Mouse (Mus musculus): ENCODE measurements around the gene Mindy4. TPM values are rescaled to one million over a fixed set of nuclear protein-coding genes. Genes with fewer than 3 reads are reported as not detected.

Mindy4 gene
- polyA plus RNA-seq, 1 experiment from 2014 or later = 24.8 TPM

DNA sequence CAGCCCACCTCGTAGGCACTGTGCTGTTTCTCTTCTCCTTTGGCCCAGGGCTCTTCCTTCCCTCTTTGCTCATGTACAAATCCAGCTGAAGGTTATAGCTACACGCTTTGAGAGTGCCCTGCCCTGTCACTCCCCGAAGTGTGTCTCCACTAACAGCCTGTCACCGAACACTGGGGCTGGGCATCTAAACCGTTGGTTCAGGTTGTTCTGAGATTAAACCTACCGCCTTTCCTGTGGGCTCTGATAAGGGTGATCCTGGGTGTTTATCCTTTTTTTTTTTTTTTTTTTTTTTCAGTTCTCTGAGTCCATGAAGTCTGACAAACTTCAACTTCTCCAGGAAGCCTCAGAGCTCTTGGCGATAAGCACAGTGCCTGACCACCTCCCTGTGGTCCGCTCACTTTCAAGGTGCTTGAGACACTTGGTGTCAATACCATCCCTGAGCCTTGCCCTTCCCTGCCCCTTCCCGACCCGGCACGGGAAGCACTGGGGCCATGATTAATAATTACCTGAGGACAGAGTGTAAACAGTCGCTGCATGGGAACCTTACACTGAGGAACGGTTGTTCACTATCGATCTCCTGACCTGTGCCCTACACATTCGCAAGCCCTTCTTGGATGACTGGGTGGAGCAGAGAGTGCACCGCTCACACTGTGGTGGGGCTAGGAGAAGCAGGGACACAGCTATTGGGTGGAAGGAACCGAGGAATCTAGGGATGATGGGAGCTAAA lies 120.9 kb downstream of the Mindy4 start:
- H3K27me3 ChIP-seq (ENCODE audit: poor library complexity, severe bottlenecking) = no peaks in the 10 kb centered on the region
- no peak for DNase-seq (ENCODE audit: extremely low spot score, low spot score)
- no peak overlapping the region for H3K27ac ChIP-seq
- H3K4me1 ChIP-seq = peaks cover 5% of the 10 kb centered on the region; the same call in 1 of the 2 replicates
- no peak overlapping the region for H3K4me3 ChIP-seq
- H3K9me3 ChIP-seq = no peaks in the 10 kb centered on the region
- WGBS = 93% methylated on average over 17 of the region's 17 CpGs
- peaks cover 4% of the 10 kb centered on the region for H3K36me3 ChIP-seq (replicated peaks)

DNA sequence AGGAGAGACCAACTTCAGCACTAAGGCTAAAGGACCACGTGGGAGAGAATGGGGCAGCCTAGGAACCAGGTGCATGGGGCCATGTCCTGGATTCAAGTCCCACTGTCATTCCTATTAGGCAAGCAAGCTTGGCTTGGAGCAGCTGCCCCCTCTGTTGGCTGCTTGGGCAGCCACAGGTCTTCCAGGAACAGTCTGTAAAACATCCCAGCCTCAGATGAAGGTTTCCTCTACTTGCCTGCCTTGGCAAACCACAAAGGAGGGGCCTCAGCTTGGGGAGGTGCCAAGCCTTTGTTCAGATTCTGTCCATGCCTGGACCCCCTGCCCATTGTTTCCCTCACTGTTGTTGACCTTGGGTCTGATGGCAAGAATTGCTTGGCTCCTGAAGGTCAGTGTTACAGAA lies 121.6 kb downstream of the Mindy4 start:
- Histone ChIP-seq H3K4me3 (no peak overlapping the region), H3K36me3 (replicated peaks) (no peaks in the 10 kb centered on the region; the same call in 1 of the 2 replicates), H3K4me1 (peaks cover 5% of the 10 kb centered on the region; the same call in 1 of the 2 replicates), H3K27ac (no peak overlapping the region), H3K27me3 (ENCODE audit: poor library complexity, severe bottlenecking) (no peaks in the 10 kb centered on the region), H3K9me3 (no peaks in the 10 kb centered on the region)
- no peak for DNase-seq (ENCODE audit: extremely low spot score, low spot score)
- WGBS = 63% methylated on average over 1 of the region's 1 CpGs

DNA sequence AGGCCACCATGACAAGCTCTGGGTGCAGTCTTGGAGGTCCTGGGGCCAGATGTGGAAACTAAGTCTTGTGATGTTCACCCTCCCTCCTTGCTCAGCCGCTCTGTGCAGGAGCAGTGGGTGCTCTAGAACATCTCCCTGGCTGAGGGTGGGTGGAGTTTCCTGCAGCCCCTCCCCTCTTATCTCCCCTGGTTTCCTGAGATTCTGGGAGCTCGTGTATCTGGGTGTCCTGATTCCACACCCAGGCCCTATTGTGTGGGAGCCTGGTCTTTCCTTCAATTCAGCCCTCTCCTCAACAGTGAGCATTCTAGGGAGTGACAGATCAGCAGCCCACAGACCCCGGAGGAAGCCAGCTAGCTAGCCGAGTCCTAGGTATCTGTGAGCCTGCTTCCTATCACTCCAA lies 123.1 kb downstream of the Mindy4 start:
- Histone ChIP-seq H3K27me3 (ENCODE audit: poor library complexity, severe bottlenecking) (no peaks in the 10 kb centered on the region), H3K9me3 (no peaks in the 10 kb centered on the region), H3K4me1 (peaks cover 5% of the 10 kb centered on the region), H3K36me3 (replicated peaks) (no peaks in the 10 kb centered on the region), H3K27ac (no peak overlapping the region), H3K4me3 (no peak overlapping the region)
- DNase-seq (ENCODE audit: extremely low spot score, low spot score) = no peak
- WGBS = 89% methylated on average over 4 of the region's 4 CpGs

DNA sequence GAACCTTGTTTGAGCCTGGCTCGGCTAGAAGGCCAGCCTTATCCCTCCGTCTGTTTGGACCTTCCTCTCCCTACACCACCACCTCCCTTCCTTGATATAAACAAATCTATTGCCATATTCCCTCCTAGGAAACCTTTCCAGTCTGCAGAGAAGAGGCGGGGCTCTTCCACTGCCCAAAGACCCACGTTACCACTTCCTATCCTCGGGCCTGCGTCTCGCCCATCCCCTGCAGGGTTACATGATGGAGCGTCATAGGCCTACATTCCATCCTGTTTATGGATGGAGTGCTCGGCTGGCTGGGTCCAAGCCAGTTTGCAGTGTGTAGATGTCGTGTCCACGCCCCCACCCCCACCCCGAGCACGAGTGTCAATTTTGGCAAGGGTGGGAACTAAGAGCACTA lies 124.1 kb downstream of the Mindy4 start:
- Histone ChIP-seq H3K27me3 (ENCODE audit: poor library complexity, severe bottlenecking) (no peaks in the 10 kb centered on the region), H3K36me3 (replicated peaks) (no peaks in the 10 kb centered on the region), H3K9me3 (no peaks in the 10 kb centered on the region), H3K27ac (no peak overlapping the region), H3K4me1 (peaks cover 15% of the 10 kb centered on the region), H3K4me3 (no peak overlapping the region)
- DNase-seq (ENCODE audit: extremely low spot score, low spot score) = no peak
- 91% methylated on average over 13 of the region's 13 CpGs for WGBS

DNA sequence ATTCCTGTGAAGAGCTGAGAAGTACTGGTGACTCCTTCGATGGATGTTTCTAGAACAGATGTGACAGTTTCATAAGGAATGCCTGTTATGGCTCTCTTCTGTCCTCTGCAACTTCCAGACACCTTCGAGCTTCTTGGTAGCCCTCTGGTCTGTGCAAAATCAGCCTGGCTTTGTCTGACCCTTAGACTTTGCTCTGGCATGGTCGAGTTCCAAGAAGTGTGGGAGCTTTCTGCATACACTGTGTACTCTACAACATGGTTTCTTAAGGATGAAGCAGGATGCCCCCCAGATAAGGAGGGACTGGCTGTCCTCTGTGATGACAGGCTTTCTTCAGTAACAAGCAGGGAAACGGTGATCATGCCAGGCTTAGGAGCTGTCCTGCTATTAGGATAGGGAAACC lies 125.0 kb downstream of the Mindy4 start:
- no peak for DNase-seq (ENCODE audit: extremely low spot score, low spot score)
- H3K36me3 ChIP-seq (replicated peaks) = no peaks in the 10 kb centered on the region
- WGBS = 78% methylated on average over 4 of the region's 4 CpGs

DNA sequence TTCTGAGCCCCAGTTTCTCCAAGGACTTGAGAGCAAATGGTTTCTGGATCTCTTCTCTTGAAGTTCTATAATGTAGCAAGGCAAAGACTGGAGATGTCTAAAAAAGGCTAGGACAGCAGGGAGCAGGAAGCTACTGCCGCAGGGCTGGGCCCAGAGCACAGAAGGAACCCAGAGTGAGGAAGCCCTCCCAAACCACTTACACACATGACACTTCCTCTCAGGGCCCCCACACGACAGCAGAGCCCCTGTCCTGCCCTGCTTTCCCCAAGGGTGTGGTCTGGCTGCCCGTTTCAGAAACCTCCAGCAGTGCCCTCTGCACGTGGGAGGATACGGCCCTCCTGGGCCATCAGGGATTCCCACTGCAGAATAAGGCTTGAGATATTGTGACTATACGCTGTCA lies 128.1 kb downstream of the Mindy4 start:
- DNase-seq (ENCODE audit: extremely low spot score, low spot score) = no peak
- peaks cover 22% of the 10 kb centered on the region for H3K4me1 ChIP-seq
- WGBS = 74% methylated on average over 6 of the region's 6 CpGs
- no peaks in the 10 kb centered on the region for H3K36me3 ChIP-seq (replicated peaks)
- no peaks in the 10 kb centered on the region for H3K27me3 ChIP-seq (ENCODE audit: poor library complexity, severe bottlenecking)
- no peak overlapping the region for H3K4me3 ChIP-seq
- H3K27ac ChIP-seq = 0 out of 2 replicates have a peak overlapping the region, but pooled peaks have one; percentile 30
- H3K9me3 ChIP-seq = no peaks in the 10 kb centered on the region

More for the DNA sequence above, 125.0 kb downstream of the Mindy4 start:
- Histone ChIP-seq H3K9me3 (no peaks in the 10 kb centered on the region), H3K27ac (no peak overlapping the region), H3K4me3 (no peak overlapping the region), H3K27me3 (ENCODE audit: poor library complexity, severe bottlenecking) (no peaks in the 10 kb centered on the region), H3K4me1 (peaks cover 19% of the 10 kb centered on the region)

DNA sequence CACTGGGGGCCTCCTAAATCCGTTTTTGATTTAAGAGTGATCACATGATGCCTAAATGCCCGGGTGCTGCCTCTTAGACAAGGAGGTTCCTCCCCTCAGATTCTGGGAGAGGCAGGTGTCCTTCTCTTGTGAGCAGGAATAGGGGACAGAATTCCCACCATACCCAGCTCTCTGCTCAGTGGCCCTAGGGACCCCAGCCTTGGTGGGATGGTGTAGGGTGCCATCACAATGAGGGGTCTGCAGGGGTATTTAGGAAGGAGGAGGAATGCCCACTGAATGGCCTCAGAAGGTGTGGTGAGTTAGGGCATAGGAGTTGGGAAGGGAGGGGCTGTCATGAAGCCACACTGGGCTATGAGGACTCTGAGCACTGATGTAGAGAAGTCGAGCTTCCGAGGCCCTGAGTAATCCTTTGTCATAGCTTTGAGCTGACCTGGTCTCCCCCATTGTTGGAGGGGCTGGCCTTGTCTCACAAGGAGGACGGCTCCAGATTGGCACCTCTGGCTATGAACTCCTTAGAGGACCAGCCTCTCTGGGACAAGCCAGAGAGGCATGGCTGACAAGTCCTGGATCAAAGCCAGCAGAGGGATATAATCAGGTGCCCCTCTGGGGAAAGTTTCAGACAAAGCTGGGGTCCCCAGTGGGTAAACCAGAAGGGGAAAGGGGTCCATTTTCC lies 129.1 kb downstream of the Mindy4 start:
- Histone ChIP-seq H3K9me3 (no peaks in the 10 kb centered on the region), H3K4me1 (peaks cover 26% of the 10 kb centered on the region), H3K4me3 (no peak overlapping the region), H3K36me3 (replicated peaks) (no peaks in the 10 kb centered on the region), H3K27me3 (ENCODE audit: poor library complexity, severe bottlenecking) (no peaks in the 10 kb centered on the region), H3K27ac (0 out of 2 replicates have a peak overlapping the region, but pooled peaks have one; percentile 9)
- DNase-seq (ENCODE audit: extremely low spot score, low spot score) = no peak
- WGBS = 64% methylated on average over 5 of the region's 5 CpGs

DNA sequence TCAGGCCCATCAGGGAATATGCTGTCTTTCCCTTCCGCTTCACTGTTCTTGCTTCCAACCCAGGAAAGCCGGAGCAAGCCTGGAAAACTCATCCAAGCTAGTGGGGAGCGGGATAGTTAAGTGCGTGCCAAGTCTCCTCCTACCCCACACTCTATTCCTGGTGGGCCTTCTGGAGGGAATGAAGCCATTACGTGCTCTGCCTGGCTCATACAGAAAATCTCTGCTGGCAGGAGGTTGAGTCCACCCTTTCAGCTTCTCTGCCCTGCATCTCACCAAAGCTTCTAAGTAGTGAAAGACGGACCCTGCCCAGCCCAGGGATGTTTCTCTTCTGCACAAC lies 129.6 kb downstream of the Mindy4 start:
- no peak overlapping the region for H3K4me3 ChIP-seq
- H3K4me1 ChIP-seq = peaks cover 26% of the 10 kb centered on the region
- H3K27ac ChIP-seq = 0 out of 2 replicates have a peak overlapping the region, but pooled peaks have one; percentile 6
- WGBS = 85% methylated on average over 6 of the region's 6 CpGs
- H3K36me3 ChIP-seq (replicated peaks) = no peaks in the 10 kb centered on the region
- DNase-seq (ENCODE audit: extremely low spot score, low spot score) = no peak
- H3K9me3 ChIP-seq = no peaks in the 10 kb centered on the region
- H3K27me3 ChIP-seq (ENCODE audit: poor library complexity, severe bottlenecking) = no peaks in the 10 kb centered on the region

DNA sequence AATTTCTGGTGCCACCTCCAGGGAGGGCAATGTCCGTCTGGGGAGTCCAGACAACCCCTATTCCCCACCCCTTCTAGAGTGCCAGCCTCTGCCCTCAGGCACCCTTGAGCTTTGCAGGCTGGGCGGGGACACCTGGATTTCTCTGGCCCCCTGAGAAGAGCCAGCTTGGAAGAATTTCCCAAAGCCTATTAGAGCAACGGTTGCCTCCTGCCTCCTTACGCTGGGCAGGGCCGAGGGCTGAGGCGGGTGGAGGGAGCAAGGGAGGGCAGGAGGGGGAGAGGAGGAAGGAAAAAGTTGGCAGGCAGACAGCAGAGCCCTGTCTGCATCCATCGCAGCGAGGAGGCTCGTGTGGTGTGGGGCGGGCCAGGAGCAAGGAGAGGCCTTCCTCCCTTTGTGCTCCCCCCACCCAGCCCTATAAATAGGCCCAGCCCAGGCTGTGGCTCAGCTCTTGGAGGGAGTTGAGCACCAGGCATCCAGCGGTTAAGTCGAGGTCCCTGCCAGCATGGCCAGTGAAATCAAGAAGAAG lies 132.9 kb downstream of the Mindy4 start, which contains the start of gene Aqp1:
Aqp1 (plus strand) TSS at position 444 of the 526 bp plus-strand sequence.
- Histone ChIP-seq H3K27ac (peak within 1 kb of the TSS; percentile 51), H3K9me3 (no peaks in the 10 kb centered on the region), H3K4me1 (peaks cover 26% of the 10 kb centered on the region), H3K4me3 (no peak within 1 kb of the TSS), H3K27me3 (ENCODE audit: poor library complexity, severe bottlenecking) (no peaks in the 10 kb centered on the region), H3K36me3 (replicated peaks) (no peaks in the 10 kb centered on the region)
- 29% methylated on average over 12 of the region's 12 CpGs for WGBS
- no peak for DNase-seq (ENCODE audit: extremely low spot score, low spot score)

DNA sequence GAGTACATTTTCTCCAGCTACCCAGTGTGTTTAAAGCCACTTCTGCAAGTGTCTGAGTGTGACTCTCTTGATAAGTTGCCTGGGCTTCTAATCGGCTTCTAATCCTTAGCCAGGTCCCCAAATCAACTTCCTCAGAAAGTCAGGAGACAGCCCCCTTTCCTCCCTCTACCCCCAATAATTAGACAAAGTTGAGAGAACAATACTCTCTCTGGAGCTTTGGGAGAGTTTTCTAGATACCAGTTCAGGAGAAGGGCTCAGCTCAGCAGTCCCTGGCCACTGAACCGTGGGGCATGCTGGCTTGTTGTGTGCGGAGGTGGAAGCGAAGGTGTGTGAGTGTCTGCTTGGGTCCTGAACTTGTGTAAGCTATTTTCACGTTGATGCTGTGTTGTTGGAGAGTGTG lies 134.1 kb downstream of the Mindy4 start:
- 87% methylated on average over 5 of the region's 5 CpGs for whole genome bisulfite sequencing
- DNase-seq (ENCODE audit: extremely low spot score, low spot score) = no peak
- Histone ChIP-seq H3K27ac (no peak overlapping the region), H3K4me3 (no peak overlapping the region), H3K27me3 (ENCODE audit: poor library complexity, severe bottlenecking) (no peaks in the 10 kb centered on the region), H3K4me1 (peaks cover 21% of the 10 kb centered on the region), H3K9me3 (no peaks in the 10 kb centered on the region), H3K36me3 (replicated peaks) (no peaks in the 10 kb centered on the region)

DNA sequence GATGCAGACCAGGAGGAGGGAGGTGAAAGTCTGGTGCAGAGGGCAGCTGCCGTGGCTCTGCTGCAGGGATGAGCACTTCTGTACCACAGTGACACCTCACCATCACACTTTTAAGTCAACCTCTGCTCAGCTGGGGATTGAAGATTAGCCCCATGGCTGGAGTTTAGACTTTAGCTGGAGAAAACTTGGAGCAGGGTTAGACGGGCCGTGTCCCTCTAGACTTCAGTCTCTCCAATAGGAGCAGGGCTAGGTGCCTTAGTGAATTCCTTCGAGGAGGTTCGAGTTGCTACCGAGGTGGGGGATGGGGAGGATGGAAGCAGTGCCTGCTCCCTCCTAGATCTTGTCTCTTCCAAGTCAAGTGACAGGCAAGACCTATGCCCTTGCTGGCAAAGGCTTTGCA lies 134.9 kb downstream of the Mindy4 start:
- no peak for DNase-seq (ENCODE audit: extremely low spot score, low spot score)
- no peaks in the 10 kb centered on the region for H3K36me3 ChIP-seq (replicated peaks)
- H3K27me3 ChIP-seq (ENCODE audit: poor library complexity, severe bottlenecking) = no peaks in the 10 kb centered on the region
- H3K4me1 ChIP-seq = peaks cover 17% of the 10 kb centered on the region
- H3K9me3 ChIP-seq = no peaks in the 10 kb centered on the region
- 64% methylated on average over 6 of the region's 6 CpGs for WGBS
- H3K4me3 ChIP-seq = no peak overlapping the region
- H3K27ac ChIP-seq = no peak overlapping the region

DNA sequence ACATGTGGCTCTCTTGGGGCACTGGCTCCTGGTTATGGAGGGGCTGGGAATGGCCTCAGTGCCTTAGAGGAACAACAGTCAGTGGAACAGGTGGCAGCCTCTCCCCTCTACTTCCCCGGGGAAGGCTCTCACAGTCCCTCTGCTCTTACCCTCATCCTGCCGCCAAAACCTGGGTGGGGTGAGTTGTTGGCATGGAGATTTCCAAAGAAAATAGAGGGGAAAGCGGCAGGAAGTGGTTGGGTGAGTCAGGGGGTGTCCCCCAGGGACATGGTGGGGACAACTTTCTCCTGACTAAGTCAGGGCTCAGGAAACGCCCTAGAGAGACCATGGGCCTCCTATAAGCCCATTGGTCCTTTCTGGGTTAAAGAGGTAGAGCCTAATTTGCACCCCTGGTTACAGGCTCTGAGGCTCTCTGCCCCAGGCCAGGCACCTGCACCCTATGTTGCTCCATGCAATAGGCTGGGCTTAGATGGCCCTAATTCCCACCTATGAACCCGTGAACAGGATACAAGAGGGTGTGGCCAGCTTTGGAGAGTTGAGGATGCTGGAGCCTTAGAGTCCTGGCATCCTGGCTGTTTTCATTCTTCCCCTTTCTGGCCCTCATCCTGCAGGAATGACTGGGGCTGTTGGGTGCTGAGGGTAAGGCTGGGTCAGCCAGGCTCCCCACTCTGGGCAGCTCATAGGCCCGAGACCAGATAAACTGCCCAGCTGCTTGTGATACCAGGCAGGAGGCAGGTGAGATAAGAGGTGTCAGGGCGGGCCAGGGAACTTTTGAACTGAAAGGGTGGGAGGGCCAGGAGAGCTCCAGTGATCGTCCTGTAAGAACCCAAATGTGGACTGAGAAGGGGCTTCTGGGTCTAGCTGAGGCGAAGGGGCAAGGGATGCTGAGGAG lies 136.0 kb downstream of the Mindy4 start:
- H3K4me1 ChIP-seq = peaks cover 17% of the 10 kb centered on the region
- WGBS = 78% methylated on average over 9 of the region's 9 CpGs
- no peaks in the 10 kb centered on the region for H3K36me3 ChIP-seq (replicated peaks)

More for the DNA sequence above, 136.0 kb downstream of the Mindy4 start:
- Histone ChIP-seq H3K4me3 (no peak overlapping the region), H3K27me3 (ENCODE audit: poor library complexity, severe bottlenecking) (no peaks in the 10 kb centered on the region), H3K27ac (no peak overlapping the region), H3K9me3 (no peaks in the 10 kb centered on the region)
- no peak for DNase-seq (ENCODE audit: extremely low spot score, low spot score)

Measured in forebrain, embryonic 10.5 days (tissue).